Mouse (Mus musculus): ENCODE data around the gene Gjb4.

DNA sequence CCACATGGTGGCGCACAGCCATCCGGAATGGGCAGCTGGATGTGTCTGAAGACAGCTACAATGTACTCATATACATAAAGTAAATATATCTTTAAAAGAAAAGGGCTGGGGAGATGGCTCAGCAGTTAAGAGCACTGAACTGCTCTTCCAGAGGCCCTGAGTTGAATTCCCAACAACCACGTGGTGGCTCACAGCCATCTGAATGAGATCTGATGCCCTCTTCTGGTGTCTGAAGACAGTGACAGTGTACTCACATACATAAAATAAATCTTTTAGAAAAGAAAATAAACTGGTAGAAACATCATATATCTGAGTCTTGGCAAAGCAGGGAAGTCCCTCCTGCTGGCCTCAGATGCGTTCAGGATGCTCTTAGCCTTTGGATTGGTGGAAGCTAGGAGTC is 36.7 kb downstream of the Gjb4 start:
- no peak for TF ChIP-seq POLR2A (IDR thresholded peaks at IDR 0.05; ENCODE audit: low read depth, low read length)
- no peak for TF ChIP-seq CTCF (IDR thresholded peaks at IDR 0.05; ENCODE audit: extremely low read depth, insufficient read depth, insufficient read length, insufficient replicate concordance)

Measured in spleen, adult 2 months (tissue).